Mouse (Mus musculus) liver, postnatal 0 days (tissue): ENCODE data around the gene Nedd9.
A peak's percentile ranks its signal among the peaks of the same experiment; 100 is the strongest.

Experiments
- CTCF ChIP-seq: sonication (generic); IDR thresholded peaks from 2 replicates; pipeline ENCODE4 v1.5.1; 2016; ENCODE audit warnings: antibody characterized with exemption, low read depth
- EP300 ChIP-seq: IDR thresholded peaks from 2 replicates; pipeline ENCODE4 v1.6.1; 2016; ENCODE audit warnings: antibody characterized with exemption, low read depth, mild to moderate bottlenecking

DNA sequence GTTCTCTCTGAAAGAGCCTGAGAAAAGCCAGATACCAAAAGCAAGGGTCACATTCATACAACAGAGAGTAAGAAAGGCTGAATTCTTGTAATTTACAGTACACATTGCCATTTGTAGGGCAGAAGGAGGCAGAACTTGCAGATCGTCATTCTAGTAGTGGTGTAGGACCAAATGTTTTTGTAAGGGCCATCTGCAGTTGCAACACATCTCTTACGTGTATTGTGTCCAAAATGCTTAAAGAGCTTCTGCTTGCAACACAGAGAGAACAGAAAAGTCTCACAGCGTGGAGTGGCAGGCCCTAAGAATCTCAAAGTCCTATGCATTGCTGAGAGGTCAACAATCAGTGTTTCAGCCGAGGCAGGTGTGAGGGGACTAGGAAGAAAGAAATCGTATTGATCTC lies 18.9 kb downstream of the Nedd9 start:
- TF ChIP-seq EP300 (peak; percentile 40; the same call in 1 of the 2 replicates), CTCF (no peak)
